Mouse (Mus musculus): ENCODE measurements around the gene Fbxo17.
A peak's percentile ranks its signal among the peaks of the same experiment; 100 is the strongest.

DNA sequence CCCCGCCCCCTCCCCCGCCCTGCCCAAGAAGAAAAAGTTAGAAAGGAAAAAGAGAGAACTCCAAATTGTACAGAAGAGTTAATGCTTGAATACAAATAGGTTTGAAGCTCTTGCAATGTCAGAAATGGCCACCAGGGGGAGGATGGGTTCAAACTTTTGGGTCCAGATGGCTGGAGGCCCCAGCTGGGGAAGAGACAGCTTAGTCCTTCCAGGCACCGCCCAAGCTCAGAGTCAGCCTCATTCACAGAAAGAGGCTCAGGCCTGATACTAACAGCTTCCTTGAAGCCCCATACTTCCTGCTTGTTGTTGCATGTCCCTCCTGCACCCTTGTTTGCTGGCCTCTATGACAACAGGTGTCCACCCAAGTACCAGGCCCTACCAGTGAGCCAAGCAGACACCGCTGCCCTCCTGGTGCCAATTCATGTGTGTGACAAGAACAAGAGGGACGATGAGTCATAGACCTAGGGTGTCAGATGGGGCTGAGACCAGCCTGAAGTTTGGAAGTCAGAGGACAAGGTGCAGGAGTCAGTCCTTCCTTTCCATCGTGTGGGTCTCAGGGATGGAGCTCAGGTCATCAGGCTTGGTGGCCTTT is 63.6 kb downstream of the Fbxo17 start:
- 0 out of 2 replicates have a peak, but pooled peaks have one; percentile 21 for TF ChIP-seq ZNF384 (IDR thresholded peaks at IDR 0.05; ENCODE audit: low read depth, low read length)
- peak; percentile 68; the same call in 1 of the 2 replicates for TF ChIP-seq ZC3H11A (IDR thresholded peaks at IDR 0.05; ENCODE audit: borderline replicate concordance, low read depth, low read length)
- no peak for TF ChIP-seq HCFC1 (IDR thresholded peaks at IDR 0.05; ENCODE audit: borderline replicate concordance, insufficient read depth, low read length)

All from ES-E14 (cell line).